In the genomic region with DNA sequence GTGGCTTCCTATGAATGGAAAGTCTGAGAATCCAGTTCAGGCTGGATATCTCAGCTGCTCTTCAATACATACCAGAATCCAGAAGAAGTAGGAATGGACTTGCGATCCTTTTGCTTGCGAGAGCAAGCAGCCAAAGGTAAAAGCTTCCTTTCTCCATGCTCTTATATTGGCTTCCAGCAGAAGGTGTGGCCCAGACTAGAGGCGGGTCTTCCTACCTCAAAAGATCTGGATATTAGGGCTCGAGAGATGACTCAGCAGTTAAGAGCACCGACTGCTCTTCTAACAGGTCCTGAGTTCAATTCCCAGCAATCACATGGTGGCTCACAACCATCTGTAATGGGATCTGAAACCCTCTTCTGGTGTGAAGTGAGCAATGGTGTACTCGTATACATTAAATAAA, we compare ENCODE assay signal across 8 mouse cellular contexts. TPM values are rescaled to one million over a fixed set of nuclear protein-coding genes. Genes with fewer than 3 reads are reported as not detected.
DNase-seq lines count a peak whose midpoint lies in the region; ATAC-seq lines count a peak whose summit lies in the region.

Cpsf6 (minus strand) TSS at position 108 of the 400 bp plus-strand sequence.

- 0 out of 2 replicates have a peak, but pooled peaks cover 4% of the 10 kb centered on the region for H3K4me1 ChIP-seq in limb, embryonic 12.5 days (replicated peaks)
- peaks cover 11% of the 10 kb centered on the region; the same call in 1 of the 2 replicates for H3K4me1 ChIP-seq in neural tube, embryonic 15.5 days

- H3K4me2 ChIP-seq in limb, embryonic 12.5 days, result no peak within 1 kb of the TSS
- H3K4me2 ChIP-seq in neural tube, embryonic 15.5 days, result no peak within 1 kb of the TSS

- no peak for ATAC-seq in erythroid progenitor cell, adult 5-6 weeks (replicated peaks; ENCODE audit: low FRiP score, poor library complexity, severe bottlenecking)
- ATAC-seq in limb, embryonic 12.5 days (ENCODE audit: insufficient number of reproducible peaks, insufficient read depth, low FRiP score, low TSS enrichment, low read depth), result no peak
- ATAC-seq in neural tube, embryonic 15.5 days (ENCODE audit: low FRiP score), result no peak

- no peaks in the 10 kb centered on the region for H3K27me3 ChIP-seq in limb, embryonic 12.5 days
- H3K27me3 ChIP-seq in neural tube, embryonic 15.5 days (replicated peaks), result no peaks in the 10 kb centered on the region

- H3K9me3 ChIP-seq in limb, embryonic 12.5 days, result no peaks in the 10 kb centered on the region
- H3K9me3 ChIP-seq in neural tube, embryonic 15.5 days (replicated peaks), result no peaks in the 10 kb centered on the region

- no peak within 1 kb of the TSS for H3K4me3 ChIP-seq in limb, embryonic 12.5 days (replicated peaks)
- no peak within 1 kb of the TSS for H3K4me3 ChIP-seq in neural tube, embryonic 15.5 days (replicated peaks)

- peak; percentile 43 for DNase-seq in 416B (ENCODE audit: low read depth)
- DNase-seq in ES-CJ7 (ENCODE audit: low read depth, low spot score), result peak; percentile 71
- DNase-seq in heart, postnatal 14 days, result no peak
- no peak for DNase-seq in embryo, embryonic 10.5 days (ENCODE audit: low spot score)
- DNase-seq in spleen, postnatal 10 days (ENCODE audit: low spot score in 2 of 2), result no peak

- WGBS in limb, embryonic 12.5 days, result 86% methylated on average over 6 of the region's 6 CpGs
- WGBS in neural tube, embryonic 15.5 days, result 90% methylated on average over 6 of the region's 6 CpGs

- intact Hi-C loops in heart, postnatal 14 days (cut with DNase I), result no loop called here

- no peak within 1 kb of the TSS for H3K9ac ChIP-seq in limb, embryonic 12.5 days (replicated peaks)
- H3K9ac ChIP-seq in neural tube, embryonic 15.5 days (replicated peaks), result no peak within 1 kb of the TSS

- H3K36me3 ChIP-seq in limb, embryonic 12.5 days, result no peaks in the 10 kb centered on the region
- no peaks in the 10 kb centered on the region for H3K36me3 ChIP-seq in neural tube, embryonic 15.5 days

- H3K27ac ChIP-seq in limb, embryonic 12.5 days, result no peak within 1 kb of the TSS
- no peak within 1 kb of the TSS for H3K27ac ChIP-seq in neural tube, embryonic 15.5 days (replicated peaks)

RNA-seq across cellular contexts. Expression of gene Cpsf6, which starts in this region (rescaled TPM):
- total RNA-seq in erythroid progenitor cell, adult 5-6 weeks (2015; ENCODE audit: low replicate concordance), result 60.5 and 79.2 TPM in 2 replicates
- 83.6 and 119 TPM in 2 replicates for total RNA-seq in erythroid progenitor cell, adult 5-6 weeks (2017; ENCODE audit: low replicate concordance)
- 10 to 100 TPM; 43.6 to 43.8 TPM for total RNA-seq in heart, postnatal 14 days (2021)
- polyA plus RNA-seq in limb, embryonic 12.5 days (2016; fragmentation: Nextera tagmentation; extraction: Ambion mirVana), result 231 and 234 TPM in 2 replicates
- 126 and 133 TPM in 2 replicates for polyA plus RNA-seq in neural tube, embryonic 15.5 days (2015; fragmentation: Nextera tagmentation; extraction: Ambion mirVana)

Comparison
In these comparisons a context has a peak if more than half of its experiments do, and no peak if none do; other contexts are left out.
1. DNase-seq: peak in 416B (single experiment) and ES-CJ7 (single experiment); none in heart, postnatal 14 days (0 of 2), embryo, embryonic 10.5 days (single experiment) and spleen, postnatal 10 days (0 of 2).